Mouse (Mus musculus) cerebellum, adult 2 months (tissue): ENCODE measurements around the gene Spag7. TPM values are rescaled to one million over a fixed set of nuclear protein-coding genes. Genes with fewer than 3 reads are reported as not detected.
A peak's percentile ranks its signal among the peaks of the same experiment; 100 is the strongest.

Experiments
- DNase-seq, 2 experiments: peaks; one replicate each; pipeline ENCODE4 v3.0.0; 2021
- H3K27ac ChIP-seq: fragments of 200-500 bp; 2 replicates; pipeline ENCODE4 v1.5.1; 2012; ENCODE audit warnings: low read length, control low read depth, inconsistent platforms; ENCODE audit not compliant: insufficient read depth
- H3K27me3 ChIP-seq: fragments of 200-500 bp; 2 replicates; pipeline ENCODE4 v1.6.1; 2012; ENCODE audit warnings: inconsistent platforms, mild to moderate bottlenecking, low read length, moderate library complexity; ENCODE audit not compliant: control insufficient read depth, insufficient read depth
- H3K4me1 ChIP-seq: fragments of 200-500 bp; 2 replicates; pipeline ENCODE4 v1.6.1; 2011; ENCODE audit warnings: low read length; ENCODE audit not compliant: control insufficient read depth, insufficient read depth
- H3K4me3 ChIP-seq: fragments of 200-500 bp; replicated peaks from 2 replicates; pipeline ENCODE3; 2011; ENCODE audit warnings: mild to moderate bottlenecking, low read depth, low read length, control low read depth; ENCODE audit not compliant: insufficient read depth
- CTCF ChIP-seq: fragments of 200-500 bp; IDR thresholded peaks from 2 replicates; pipeline ENCODE4 v1.5.1; 2011; ENCODE audit warnings: low read depth, mild to moderate bottlenecking, control low read depth, low read length, moderate library complexity, borderline replicate concordance; ENCODE audit not compliant: insufficient read depth
- POLR2A ChIP-seq: fragments of 200-500 bp; IDR thresholded peaks from 2 replicates; pipeline ENCODE4 v1.6.1; 2011; ENCODE audit warnings: low read length, control low read depth, borderline replicate concordance; ENCODE audit not compliant: insufficient read depth
- WGBS: fragments of 180-500 bp; shearing (Covaris S2); methylation state at CpG from one replicate; pipeline ENCODE4 v1.1.7; 2018; 5-methylcytosine and 5-hydroxymethylcytosine counted together
- polyA plus RNA-seq: library from polyadenylated mRNA; depleted of rRNA; stranded (reverse); fragments of >200 nt; gene quantifications from 2 replicates; pipeline ENCODE4 v1.2.3, GENCODE M21; 2012

Gene Spag7
- polyA plus RNA-seq, 1 experiment, result 93.2 TPM

- Histone ChIP-seq H3K4me3 (no peak overlapping the region), H3K4me1 (peaks cover 10% of the 10 kb centered on the region; the same call in 1 of the 2 replicates), H3K27me3 (no peaks in the 10 kb centered on the region), H3K27ac (0 out of 2 replicates have a peak overlapping the region, but pooled peaks have one; percentile 67)
- DNase-seq, result no peak
- no peak for TF ChIP-seq POLR2A
- no peak for TF ChIP-seq CTCF
- WGBS, result 58% methylated on average over 4 of the region's 4 CpGs
Measured at GRCm38 (mm10) chr11:70689578-70689977, 20.4 kb upstream of the Spag7 start.

GRCm38 (mm10) chr11:70688372-70688771 lies 19.2 kb upstream of the Spag7 start:
- peak overlapping the region; percentile 67 for H3K27ac ChIP-seq
- DNase-seq, result no peak
- WGBS, result 0% methylated on average over 8 of the region's 8 CpGs
- H3K4me1 ChIP-seq, result peaks cover 12% of the 10 kb centered on the region; the same call in 1 of the 2 replicates
- peak overlapping the region; percentile 76 for H3K4me3 ChIP-seq
- H3K27me3 ChIP-seq, result no peaks in the 10 kb centered on the region
- TF ChIP-seq CTCF (no peak), POLR2A (no peak)

GRCm38 (mm10) chr11:70687601-70688199 lies 18.5 kb upstream of the Spag7 start, which contains the start of gene Camta2:
Gene Camta2, minus strand, starts transcription at chr11:70688105.
- H3K4me3 ChIP-seq, result peak within 1 kb of the TSS; percentile 76
- H3K27ac ChIP-seq, result peak within 1 kb of the TSS; percentile 67
- peak; percentile 74 for TF ChIP-seq POLR2A
- peak; percentile 29; the same call in 1 of the 2 replicates for TF ChIP-seq CTCF
- WGBS, result under 1% methylated on average over 55 of the region's 55 CpGs
- peak; percentile 87 to 94 for DNase-seq
- peaks cover 12% of the 10 kb centered on the region; the same call in 1 of the 2 replicates for H3K4me1 ChIP-seq
- no peaks in the 10 kb centered on the region for H3K27me3 ChIP-seq

GRCm38 (mm10) chr11:70686901-70687566 lies 17.8 kb upstream of the Spag7 start:
- TF ChIP-seq CTCF (no peak), POLR2A (0 out of 2 replicates have a peak, but pooled peaks have one; percentile 12)
- Histone ChIP-seq H3K4me3 (peak overlapping the region; percentile 76), H3K4me1 (peaks cover 12% of the 10 kb centered on the region; the same call in 1 of the 2 replicates), H3K27ac (peak overlapping the region; percentile 67), H3K27me3 (no peaks in the 10 kb centered on the region)
- WGBS, result under 1% methylated on average over 16 of the region's 16 CpGs
- peak; percentile 76 to 79 for DNase-seq

GRCm38 (mm10) chr11:70683640-70684039 lies 14.4 kb upstream of the Spag7 start:
- no peak for TF ChIP-seq POLR2A
- TF ChIP-seq CTCF, result no peak
- WGBS, result 90% methylated on average over 5 of the region's 5 CpGs
- H3K4me3 ChIP-seq, result no peak overlapping the region
- DNase-seq, result no peak
- H3K27me3 ChIP-seq, result no peaks in the 10 kb centered on the region
- peaks cover 8% of the 10 kb centered on the region; the same call in 1 of the 2 replicates for H3K4me1 ChIP-seq
- no peak overlapping the region for H3K27ac ChIP-seq

GRCm38 (mm10) chr11:70681897-70682581 lies 12.8 kb upstream of the Spag7 start:
- Histone ChIP-seq H3K27ac (no peak overlapping the region), H3K27me3 (no peaks in the 10 kb centered on the region), H3K4me3 (no peak overlapping the region), H3K4me1 (peaks cover 5% of the 10 kb centered on the region; the same call in 1 of the 2 replicates)
- DNase-seq, result peak in 1 of 2 experiments; percentile 20
- WGBS, result 28% methylated on average over 11 of the region's 11 CpGs
- TF ChIP-seq POLR2A, result no peak
- TF ChIP-seq CTCF, result peak; percentile 55; the same call in 1 of the 2 replicates

GRCm38 (mm10) chr11:70681170-70681569 lies 12.0 kb upstream of the Spag7 start:
- no peak overlapping the region for H3K4me3 ChIP-seq
- no peak for TF ChIP-seq CTCF
- no peak for TF ChIP-seq POLR2A
- no peak for DNase-seq
- no peak overlapping the region for H3K27ac ChIP-seq
- H3K27me3 ChIP-seq, result no peaks in the 10 kb centered on the region
- 66% methylated on average over 12 of the region's 12 CpGs for WGBS
- peaks cover 5% of the 10 kb centered on the region; the same call in 1 of the 2 replicates for H3K4me1 ChIP-seq

GRCm38 (mm10) chr11:70679894-70680293 lies 10.7 kb upstream of the Spag7 start:
- Histone ChIP-seq H3K27me3 (no peaks in the 10 kb centered on the region), H3K4me1 (peaks cover 2% of the 10 kb centered on the region; the same call in 1 of the 2 replicates), H3K4me3 (no peak overlapping the region), H3K27ac (no peak overlapping the region)
- no peak for DNase-seq
- no peak for TF ChIP-seq POLR2A
- no peak for TF ChIP-seq CTCF
- WGBS, result 92% methylated on average over 8 of the region's 8 CpGs
